Mouse (Mus musculus) skeletal muscle tissue, adult 2 months (tissue): Measurements from ENCODE around the gene Epha2.

Source experiments
- DNase-seq: peaks from one replicate; pipeline ENCODE4 v3.0.0-alpha.2; 2012; ENCODE audit warnings: low read depth, low spot score

Gene Epha2

GRCm38 (mm10) chr4:141303402-141304222 lies 2.6 kb downstream of the Epha2 start:
- no peak for DNase-seq

- no peak for DNase-seq
Measured at GRCm38 (mm10) chr4:141304223-141304611, 3.2 kb downstream of the Epha2 start.

GRCm38 (mm10) chr4:141306057-141306456 lies 5.0 kb downstream of the Epha2 start:
- DNase-seq = no peak

- no peak for DNase-seq
Measured at GRCm38 (mm10) chr4:141308381-141308780, 7.3 kb downstream of the Epha2 start.

- DNase-seq = no peak
Measured at GRCm38 (mm10) chr4:141308857-141309772, 8.1 kb downstream of the Epha2 start.

- DNase-seq = no peak
Measured at GRCm38 (mm10) chr4:141309773-141310145, 8.7 kb downstream of the Epha2 start.

GRCm38 (mm10) chr4:141310191-141310606 lies 9.2 kb downstream of the Epha2 start:
- DNase-seq = peak; percentile 8

GRCm38 (mm10) chr4:141311078-141311477 lies 10.0 kb downstream of the Epha2 start:
- DNase-seq = no peak

GRCm38 (mm10) chr4:141311506-141311905 lies 10.5 kb downstream of the Epha2 start:
- no peak for DNase-seq

- DNase-seq = no peak
Measured at GRCm38 (mm10) chr4:141311908-141312307, 10.9 kb downstream of the Epha2 start.

GRCm38 (mm10) chr4:141312513-141313131 lies 11.6 kb downstream of the Epha2 start:
- DNase-seq = no peak

GRCm38 (mm10) chr4:141313481-141313880 lies 12.4 kb downstream of the Epha2 start:
- DNase-seq = no peak

- no peak for DNase-seq
Measured at GRCm38 (mm10) chr4:141313924-141314323, 12.9 kb downstream of the Epha2 start.

- no peak for DNase-seq
Measured at GRCm38 (mm10) chr4:141314745-141315144, 13.7 kb downstream of the Epha2 start.

GRCm38 (mm10) chr4:141316023-141316422 lies 15.0 kb downstream of the Epha2 start:
- no peak for DNase-seq

GRCm38 (mm10) chr4:141316498-141317180 lies 15.6 kb downstream of the Epha2 start:
- no peak for DNase-seq

GRCm38 (mm10) chr4:141317914-141318313 lies 16.9 kb downstream of the Epha2 start:
- DNase-seq = no peak

- DNase-seq = no peak
Measured at GRCm38 (mm10) chr4:141322526-141322925, 21.5 kb downstream of the Epha2 start.

- peak; percentile 16 for DNase-seq
Measured at GRCm38 (mm10) chr4:141324771-141325191, 23.7 kb downstream of the Epha2 start.

- DNase-seq = peak; percentile 16
Measured at GRCm38 (mm10) chr4:141325636-141326035, 24.6 kb downstream of the Epha2 start.

GRCm38 (mm10) chr4:141327075-141327474 lies 26.0 kb downstream of the Epha2 start:
- no peak for DNase-seq
